In genomic region chr9:86955720-86956119, GRCm38 (mm10) we compare ENCODE assay signal across 11 mouse cellular contexts. TPM values are rescaled to one million over a fixed set of nuclear protein-coding genes. Genes with fewer than 3 reads are reported as not detected.
DNase-seq lines count a peak whose midpoint lies in the region; TF ChIP-seq lines count a peak whose summit lies in the region.
"Had no signal": no experiment of that assay in that cellular context is flagged by ENCODE, and none has a peak within 500 bp of the region (broad histone marks: within the 10 kb centered on the region; RNA-seq: fewer than 3 reads in every experiment).

No protein-coding gene starts in this region.

- H3K27ac ChIP-seq in gastrocnemius, adult 2 months, result no peak overlapping the region
- no peak overlapping the region for H3K27ac ChIP-seq in cortical plate, adult 2 months (ENCODE audit: insufficient read depth, low read length)
- H3K27ac ChIP-seq: embryonic facial prominence, embryonic 13.5 days; macrophage had no signal

- no peak for TF ChIP-seq POLR2A in lung, adult 2 months (IDR thresholded peaks at IDR 0.05; ENCODE audit: borderline replicate concordance, extremely low read depth, low read depth, low read length)
- no peak for TF ChIP-seq POLR2A in cortical plate, adult 2 months (IDR thresholded peaks at IDR 0.05; ENCODE audit: extremely low read depth, insufficient read depth, low read length)

- 84% methylated on average over 3 of the region's 3 CpGs for WGBS in lung, adult 2 months

- DNase-seq in gastrocnemius, adult 2 months, result no peak
- DNase-seq in gastrocnemius, postnatal 14 days, result no peak
- DNase-seq in lung, adult 2 months, result no peak
- no peak for DNase-seq in lung, adult 18-20 months
- peak; percentile 45 for DNase-seq in ES-CJ7 (ENCODE audit: low read depth, low spot score)
- DNase-seq in left cerebral cortex, adult 18-20 months (ENCODE audit: low spot score in 2 of 2), result no peak
- DNase-seq: kidney, adult 11 months had no signal

- intact Hi-C loops in gastrocnemius, adult 2 months (cut with DNase I), result no loop called here
- intact Hi-C loops in gastrocnemius, postnatal 14 days (cut with DNase I; ENCODE audit: low total_unique reads), result no loop called here

- no peak overlapping the region for H3K4me3 ChIP-seq in gastrocnemius, adult 2 months
- no peak overlapping the region for H3K4me3 ChIP-seq in lung, adult 2 months (replicated peaks; ENCODE audit: extremely low read depth, low read depth, low read length)
- no peak overlapping the region for H3K4me3 ChIP-seq in cortical plate, adult 2 months (ENCODE audit: insufficient read depth, low read length)
- H3K4me3 ChIP-seq: embryonic facial prominence, embryonic 13.5 days; myocyte had no signal

- no peaks in the 10 kb centered on the region for H3K4me1 ChIP-seq in lung, adult 2 months (ENCODE audit: control insufficient read depth, insufficient read depth, low read length)
- 0 out of 2 replicates have a peak, but pooled peaks cover 2% of the 10 kb centered on the region for H3K4me1 ChIP-seq in cortical plate, adult 2 months (ENCODE audit: control insufficient read depth, insufficient read depth, low read length)

- peak; percentile 29; the same call in 1 of the 2 replicates for TF ChIP-seq CTCF in gastrocnemius, adult 2 months (IDR thresholded peaks at IDR 0.05)
- peak; percentile 25; the same call in 1 of the 2 replicates for TF ChIP-seq CTCF in lung, adult 2 months (IDR thresholded peaks at IDR 0.05; ENCODE audit: insufficient read depth, low read length)
- peak; percentile 24; the same call in 1 of the 2 replicates for TF ChIP-seq CTCF in cortical plate, adult 2 months (IDR thresholded peaks at IDR 0.05; ENCODE audit: extremely low read depth, insufficient read depth, low read length)

RNA-seq across cellular contexts. Expression of gene Ripply2, which starts 59.6 kb away (rescaled TPM):
- total RNA-seq in gastrocnemius, adult 2 months (2021), result not detected
- total RNA-seq in gastrocnemius, postnatal 14 days (2021), result not detected
- polyA plus RNA-seq in lung, adult 2 months (2012; rRNA removed), result not detected in 2 replicates
- polyA plus RNA-seq in cortical plate, adult 2 months (2012; rRNA removed), result 5.0 and 5.4 TPM in 2 replicates
- total RNA-seq in left cerebral cortex, adult 18-20 months (2021), result 1 to 10 TPM; 7.2 to 9.5 TPM
- polyA plus RNA-seq: embryonic facial prominence, embryonic 13.5 days; macrophage; myocyte had no signal

Comparison
In these comparisons a context has a peak if more than half of its experiments do, and no peak if none do; other contexts are left out.
1. RNA of gene Ripply2, which starts 59.6 kb away (total RNA-seq): 7.2 to 9.5 TPM in left cerebral cortex, adult 18-20 months; not detected in gastrocnemius, adult 2 months and not detected in gastrocnemius, postnatal 14 days; every median in the first group is over 4 times any median in the second.
2. Peak in every context shown above with its lines, with median percentiles within 50 percentile points of each other: CTCF ChIP-seq.